Mouse (Mus musculus) neural tube, embryonic 10.5 days (tissue): ENCODE measurements around the gene Nop2.

ENCODE experiments used
- DNase-seq: peaks from one replicate; pipeline ENCODE4 v3.0.0-alpha.2; 2017; ENCODE audit warnings: low spot score; ENCODE audit errors: extremely low spot score

Nop2 gene

DNA sequence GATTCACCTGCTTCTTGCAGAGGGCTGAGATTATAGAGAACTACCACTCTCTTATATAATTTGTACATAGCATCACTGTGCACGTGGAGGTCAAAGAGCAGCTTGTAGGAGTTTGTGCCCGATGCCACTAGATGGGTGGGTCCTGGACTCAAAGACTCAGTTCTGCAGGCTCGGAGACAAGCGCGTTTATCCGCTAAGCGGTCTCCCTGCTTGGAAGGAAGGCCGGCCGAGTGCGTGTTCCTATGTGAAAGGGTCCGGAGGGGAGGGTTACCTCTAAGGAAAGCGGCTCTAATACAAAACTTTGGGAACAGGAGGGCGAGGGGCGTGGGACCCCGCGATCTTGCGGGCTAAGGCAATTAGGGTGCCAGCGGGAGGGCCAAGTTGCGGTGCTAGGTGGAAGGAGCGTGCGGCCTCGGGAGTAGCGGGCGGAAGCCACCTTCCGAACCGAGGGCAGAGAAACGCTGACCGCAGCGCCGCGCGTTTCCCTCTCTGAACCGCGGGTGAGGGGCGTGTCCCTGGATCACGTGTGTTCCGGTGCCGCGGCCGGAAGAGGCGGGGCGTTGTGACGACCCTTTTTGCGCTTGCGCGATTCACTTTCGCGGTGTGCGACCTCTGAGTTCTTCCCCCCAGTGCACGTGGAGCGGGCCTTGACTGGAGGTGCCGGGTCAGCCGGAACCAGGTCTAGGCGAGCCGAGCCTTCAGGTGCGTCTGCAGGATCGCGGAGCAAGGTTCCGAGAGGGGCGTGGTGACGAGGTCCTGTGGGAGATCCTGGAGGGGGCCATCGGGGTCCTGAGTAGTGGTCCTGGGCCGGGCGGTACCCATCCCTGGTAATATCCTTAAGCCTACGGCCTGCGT, at the start of gene Nop2:
Gene Nop2 (plus strand): TSS at position 608 of the 855 bp plus-strand sequence.
- DNase-seq: peak; percentile 98

GRCm38 (mm10) chr6:125082801-125083386, 48.8 kb upstream of the Nop2 start:
- no peak for DNase-seq

DNA sequence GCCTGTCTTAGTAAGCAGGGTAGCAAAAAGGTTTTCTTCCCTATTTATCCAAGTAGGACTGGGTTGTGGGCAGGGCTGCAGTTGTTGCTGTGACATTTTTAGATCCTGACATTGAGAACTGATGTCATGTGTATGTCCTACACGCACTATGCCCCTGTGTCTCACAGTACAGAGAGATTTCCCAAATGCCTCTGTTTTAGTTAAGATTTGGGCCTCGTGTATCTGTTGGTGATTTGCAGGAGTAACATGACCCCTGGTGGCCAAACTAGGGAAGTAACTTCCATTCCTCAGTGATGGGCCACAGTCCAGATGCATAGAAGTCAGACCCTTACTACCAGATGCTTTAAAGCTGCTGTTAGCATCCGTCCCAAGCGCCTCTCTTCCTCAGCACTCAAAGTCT, 47.3 kb upstream of the Nop2 start:
- DNase-seq: peak; percentile 64

GRCm38 (mm10) chr6:125087937-125088336, 43.8 kb upstream of the Nop2 start:
- no peak for DNase-seq

DNA sequence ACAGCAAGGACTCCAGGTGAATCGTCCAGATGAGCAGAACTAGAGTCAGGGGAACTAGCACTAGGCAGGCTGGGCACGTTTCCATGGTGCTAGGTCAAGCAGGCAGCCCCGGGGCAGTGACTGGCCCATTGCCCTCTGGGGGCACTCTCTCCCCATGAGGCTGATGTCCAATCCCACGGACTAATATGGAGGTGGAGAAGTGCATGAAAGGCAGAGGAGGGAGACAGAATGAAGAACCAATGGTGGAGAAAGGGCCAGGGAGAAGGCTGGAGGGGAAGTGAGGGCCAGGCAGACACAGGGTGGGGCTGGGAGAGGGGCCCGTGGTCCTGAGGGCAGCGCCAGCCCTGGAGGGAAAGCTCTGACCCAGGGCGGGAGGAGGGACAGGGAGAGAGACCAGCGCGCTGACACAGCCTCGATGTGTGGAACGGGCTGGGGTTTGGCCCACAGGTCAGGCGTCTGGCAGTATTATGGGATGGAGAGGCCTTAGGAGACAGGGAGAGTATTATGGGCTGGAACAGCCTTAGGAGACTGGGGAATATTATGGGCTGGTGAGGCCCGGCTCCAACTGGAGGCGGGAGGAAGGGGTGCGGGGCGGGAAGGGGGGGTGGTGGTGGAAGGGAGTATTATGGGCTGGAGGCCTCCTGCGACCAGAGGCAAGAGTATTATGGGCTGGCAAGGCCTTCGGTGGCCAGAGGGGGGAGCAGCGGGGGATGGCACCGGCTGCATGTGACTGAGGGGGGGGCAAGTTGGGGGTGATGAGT, 43.0 kb upstream of the Nop2 start:
- DNase-seq: peak; percentile 87

DNA sequence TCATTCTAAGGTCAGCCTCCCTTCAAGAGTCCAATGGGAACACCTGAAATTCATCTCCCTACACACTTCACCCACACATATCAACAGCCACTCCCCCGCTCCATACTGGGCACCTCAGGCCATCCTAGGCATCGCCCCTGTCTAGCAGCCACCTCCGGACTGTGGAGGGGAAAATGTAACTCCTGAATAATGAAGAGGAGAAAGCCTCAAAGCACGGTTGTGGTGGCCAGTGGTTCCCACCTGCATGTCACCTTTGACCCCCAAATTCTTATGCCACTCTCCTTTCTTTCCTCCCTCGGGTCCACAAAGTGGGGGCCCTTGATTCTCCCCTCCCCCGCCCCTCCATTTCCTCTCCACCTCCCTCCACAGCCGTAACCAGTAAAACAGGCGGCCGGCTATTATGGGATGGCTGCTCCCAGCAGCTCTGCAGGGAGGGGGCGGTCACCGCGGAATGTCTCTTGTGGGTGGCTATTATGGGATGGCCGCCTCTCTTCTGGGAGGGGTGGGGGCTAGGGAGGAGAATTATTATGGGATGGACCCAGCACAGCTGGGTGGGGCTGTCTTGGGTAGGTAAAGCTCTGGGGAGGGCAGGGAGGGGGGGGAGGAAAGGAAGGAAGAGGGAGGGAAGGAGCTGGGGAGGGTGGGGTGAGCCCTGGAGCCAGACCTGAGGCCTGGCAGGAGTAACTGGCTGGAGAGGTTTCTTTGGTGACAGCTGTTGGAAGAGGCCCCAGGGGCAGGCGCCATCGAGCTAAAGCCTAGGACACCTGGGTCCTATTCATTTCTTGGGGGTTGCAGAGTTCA, 42.0 kb upstream of the Nop2 start:
- peak; percentile 71 for DNase-seq

DNA sequence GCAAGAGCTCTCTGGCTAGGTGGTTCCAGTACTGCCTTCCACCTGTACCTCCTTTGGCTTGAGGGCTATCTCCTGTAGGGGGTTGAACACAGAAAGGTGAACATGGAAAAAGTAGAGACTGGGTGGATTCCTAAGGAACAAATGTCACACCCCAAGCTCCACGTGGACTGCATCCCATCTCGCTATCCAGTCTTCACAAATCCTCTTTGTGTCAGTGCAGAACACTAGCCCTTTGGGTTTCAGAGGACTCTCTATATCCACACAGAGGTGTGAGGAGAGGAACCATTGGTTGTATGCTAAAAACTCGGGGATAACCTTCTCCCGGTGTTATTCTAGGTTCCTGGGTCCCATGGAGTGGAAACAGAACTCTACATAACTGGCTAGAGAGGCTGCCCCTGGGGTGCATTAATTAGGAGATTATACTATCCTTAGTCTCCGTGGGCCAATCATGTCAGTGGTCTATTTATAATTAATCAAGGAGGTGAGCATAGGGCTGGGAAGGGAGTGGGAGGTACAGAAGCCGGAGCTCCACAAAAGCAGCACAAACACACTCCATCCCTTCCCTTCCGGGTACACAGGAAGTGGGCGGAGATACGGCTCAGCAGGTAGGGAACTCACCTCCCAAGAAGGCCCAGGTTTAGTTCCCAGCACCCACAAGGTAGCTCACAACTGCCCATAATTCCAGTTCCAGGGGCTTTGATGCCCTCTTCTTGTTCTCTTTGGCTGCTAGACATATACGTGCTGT, 41.2 kb upstream of the Nop2 start:
- DNase-seq: no peak

DNA sequence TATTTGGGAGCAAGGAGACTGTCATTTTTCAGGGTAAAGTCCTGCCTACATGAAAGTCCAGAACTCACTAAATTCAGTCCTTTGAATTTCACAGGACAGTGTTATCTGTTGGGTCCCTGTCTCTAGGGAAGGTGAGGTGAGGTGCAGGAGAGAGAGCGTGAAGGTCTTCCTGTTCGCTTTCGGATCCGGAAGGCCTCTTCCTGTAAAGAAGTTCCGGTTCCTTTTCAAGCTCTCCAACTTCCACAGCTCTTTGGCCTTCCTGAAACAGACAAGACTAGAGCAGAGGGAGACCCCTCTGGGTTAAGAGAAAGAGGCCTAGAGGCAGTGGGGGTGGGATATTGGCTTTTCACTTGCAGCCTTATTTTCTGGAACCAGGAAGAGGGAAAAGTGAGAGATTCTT, 39.3 kb upstream of the Nop2 start:
- no peak for DNase-seq

- DNase-seq: no peak
Observed at GRCm38 (mm10) chr6:125094843-125095242, 36.9 kb upstream of the Nop2 start.

GRCm38 (mm10) chr6:125095391-125096278, 36.1 kb upstream of the Nop2 start, which contains the start of gene Chd4:
Chd4 (plus strand) TSS chr6:125095981.
- peak; percentile 93 for DNase-seq

GRCm38 (mm10) chr6:125096279-125096596, 35.5 kb upstream of the Nop2 start:
- DNase-seq: no peak

GRCm38 (mm10) chr6:125096597-125097345, 34.9 kb upstream of the Nop2 start:
- peak; percentile 72 for DNase-seq

DNA sequence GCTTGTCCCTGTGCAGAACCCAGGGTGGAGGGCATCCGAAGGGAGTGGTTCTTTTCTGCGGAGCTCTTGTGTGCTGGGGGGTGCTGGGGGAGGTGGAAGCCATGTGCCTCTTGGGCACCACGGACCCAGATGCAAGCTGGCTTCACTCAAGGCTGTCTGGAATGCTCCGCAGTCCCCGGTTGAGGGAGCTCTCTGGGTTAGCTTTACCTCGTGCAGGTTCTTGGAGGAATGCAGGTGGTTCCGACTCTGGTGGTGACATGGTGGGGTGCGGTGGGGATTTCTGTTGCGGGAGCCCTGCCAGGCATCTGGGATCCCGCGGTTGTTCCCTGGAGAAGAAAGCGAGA, 34.4 kb upstream of the Nop2 start:
- no peak for DNase-seq

GRCm38 (mm10) chr6:125097951-125098350, 33.8 kb upstream of the Nop2 start:
- no peak for DNase-seq

DNA sequence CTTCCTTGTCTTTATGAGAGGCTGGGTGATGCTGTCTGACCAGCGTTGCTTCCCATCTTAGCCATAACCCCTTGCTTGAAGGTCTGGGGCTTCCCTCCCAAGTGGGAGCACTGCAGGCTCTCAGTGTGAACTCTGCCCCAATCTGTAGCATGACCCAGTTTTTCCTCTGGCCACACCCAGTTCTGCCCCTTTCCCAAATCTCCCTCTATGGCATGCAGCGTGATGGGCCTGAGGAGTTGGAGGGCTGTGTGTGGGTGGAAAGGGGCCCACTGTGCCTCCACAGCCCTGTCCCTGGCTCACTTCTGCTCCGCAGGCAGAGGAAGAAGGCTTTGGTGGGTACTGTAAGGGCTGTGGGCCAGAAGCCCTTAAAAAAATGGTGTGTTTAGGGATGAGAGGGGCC, 33.2 kb upstream of the Nop2 start:
- DNase-seq: no peak

DNA sequence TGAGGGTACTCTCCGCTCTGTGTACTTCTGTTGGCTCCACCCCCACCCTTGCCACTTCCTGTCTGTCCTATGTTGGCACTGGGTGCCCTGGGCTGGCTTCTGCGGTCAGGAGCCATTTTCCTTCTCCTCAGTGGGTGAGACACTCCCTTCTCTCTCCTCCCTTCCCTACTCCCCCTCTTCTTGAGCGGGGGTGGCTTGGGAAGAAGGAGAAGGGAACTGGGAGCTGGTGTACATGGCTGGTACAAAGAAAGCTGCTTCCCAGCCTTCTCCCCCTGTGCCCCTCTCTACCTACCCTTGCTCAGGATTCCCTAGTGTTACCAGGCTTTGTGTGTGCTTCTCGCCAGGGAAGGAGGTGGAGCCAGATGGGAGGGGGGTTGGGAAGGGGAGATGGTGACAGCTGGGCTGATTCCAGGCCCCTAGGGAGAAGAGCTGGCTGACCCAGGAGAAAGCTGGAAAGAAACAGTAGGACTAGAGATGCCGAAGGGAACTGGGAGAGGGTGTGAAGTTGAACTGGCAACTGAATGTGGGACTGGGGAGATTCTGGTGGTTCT, 32.2 kb upstream of the Nop2 start:
- DNase-seq: no peak

GRCm38 (mm10) chr6:125101444-125101843, 30.3 kb upstream of the Nop2 start:
- DNase-seq: no peak

DNA sequence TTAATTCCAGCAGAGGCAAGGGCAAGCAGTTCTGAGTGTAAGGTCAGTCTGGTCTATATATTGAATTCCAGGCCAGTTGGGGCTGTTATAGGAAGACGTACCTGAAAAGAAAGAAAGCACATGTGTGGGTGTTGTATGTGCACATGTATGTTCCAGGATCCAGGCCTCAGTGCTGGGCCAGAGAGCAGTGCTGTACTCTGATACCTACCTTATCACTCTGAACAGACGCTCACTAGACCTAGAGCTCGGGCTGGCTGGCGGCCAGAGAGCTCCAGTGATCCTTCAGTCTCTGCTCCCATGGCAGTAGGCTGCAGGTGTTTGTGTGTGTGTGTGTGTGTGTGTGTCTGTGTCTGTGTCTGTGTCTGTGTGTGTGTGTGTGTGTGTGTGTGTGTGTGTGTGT, 27.5 kb upstream of the Nop2 start:
- no peak for DNase-seq

DNA sequence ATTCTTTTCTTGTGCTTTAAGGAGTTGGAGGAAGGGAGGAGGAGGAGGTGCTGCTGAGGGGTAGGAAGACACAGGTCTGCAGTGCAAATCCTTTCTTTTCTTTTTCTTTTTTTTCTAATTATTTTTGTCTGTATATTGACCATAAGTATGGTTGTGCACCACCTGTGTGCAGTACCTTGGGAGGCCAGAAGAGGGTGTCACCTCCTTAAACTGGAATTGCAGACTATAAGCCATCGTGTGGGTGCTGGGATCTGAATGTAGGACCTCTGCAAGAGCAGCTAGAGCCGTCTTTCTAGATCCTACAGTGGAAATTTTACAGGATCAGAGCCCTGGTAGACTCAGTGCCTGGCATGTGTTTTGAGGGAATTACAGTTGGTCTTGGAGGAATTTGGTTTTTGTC, 24.0 kb upstream of the Nop2 start:
- DNase-seq: no peak
